Mouse (Mus musculus): ENCODE measurements at regions not wholly inside any gene's neighbourhood (a gene's known extent, or its start where the extent isn't known, plus 50 kb on each side); places are given as distances from the start of the nearest gene placed in this dataset.

GRCm38 (mm10) chr15:25554945-25555344, 67.4 kb upstream of the Myo10 start:
- no peak for TF ChIP-seq CTCF (IDR thresholded peaks at IDR 0.05; ENCODE audit: extremely low read depth, insufficient read depth, low read length)
- TF ChIP-seq POLR2A (IDR thresholded peaks at IDR 0.05; ENCODE audit: extremely low read depth, insufficient read depth, low read length) = no peak
- Histone ChIP-seq H3K27ac (ENCODE audit: insufficient read depth, low read length) (no peak overlapping the region), H3K4me1 (ENCODE audit: control insufficient read depth, insufficient read depth, low read length) (no peaks in the 10 kb centered on the region), H3K4me3 (ENCODE audit: insufficient read depth, low read length) (no peak overlapping the region)

- Histone ChIP-seq H3K4me1 (ENCODE audit: control insufficient read depth, insufficient read depth, low read length) (no peaks in the 10 kb centered on the region), H3K4me3 (ENCODE audit: insufficient read depth, low read length) (no peak overlapping the region), H3K27ac (ENCODE audit: insufficient read depth, low read length) (no peak overlapping the region)
- no peak for TF ChIP-seq CTCF (IDR thresholded peaks at IDR 0.05; ENCODE audit: extremely low read depth, insufficient read depth, low read length)
- TF ChIP-seq POLR2A (IDR thresholded peaks at IDR 0.05; ENCODE audit: extremely low read depth, insufficient read depth, low read length) = no peak
These were observed 66.5 kb upstream of the Myo10 start for GRCm38 (mm10) chr15:25555852-25556251.

GRCm38 (mm10) chr15:25557566-25557965, 64.8 kb upstream of the Myo10 start:
- Histone ChIP-seq H3K4me1 (ENCODE audit: control insufficient read depth, insufficient read depth, low read length) (no peaks in the 10 kb centered on the region), H3K27ac (ENCODE audit: insufficient read depth, low read length) (no peak overlapping the region), H3K4me3 (ENCODE audit: insufficient read depth, low read length) (no peak overlapping the region)
- TF ChIP-seq CTCF (IDR thresholded peaks at IDR 0.05; ENCODE audit: extremely low read depth, insufficient read depth, low read length) (no peak), POLR2A (IDR thresholded peaks at IDR 0.05; ENCODE audit: extremely low read depth, insufficient read depth, low read length) (no peak)

GRCm38 (mm10) chr15:25558240-25558639, 64.1 kb upstream of the Myo10 start:
- no peak overlapping the region for H3K4me3 ChIP-seq (ENCODE audit: insufficient read depth, low read length)
- TF ChIP-seq POLR2A (IDR thresholded peaks at IDR 0.05; ENCODE audit: extremely low read depth, insufficient read depth, low read length) (no peak), CTCF (IDR thresholded peaks at IDR 0.05; ENCODE audit: extremely low read depth, insufficient read depth, low read length) (no peak)
- H3K27ac ChIP-seq (ENCODE audit: insufficient read depth, low read length) = no peak overlapping the region
- H3K4me1 ChIP-seq (ENCODE audit: control insufficient read depth, insufficient read depth, low read length) = no peaks in the 10 kb centered on the region

- Histone ChIP-seq H3K27ac (ENCODE audit: insufficient read depth, low read length) (no peak overlapping the region), H3K4me3 (ENCODE audit: insufficient read depth, low read length) (no peak overlapping the region)
- no peak for TF ChIP-seq POLR2A (IDR thresholded peaks at IDR 0.05; ENCODE audit: extremely low read depth, insufficient read depth, low read length)
- no peak for TF ChIP-seq CTCF (IDR thresholded peaks at IDR 0.05; ENCODE audit: extremely low read depth, insufficient read depth, low read length)
These were observed 58.7 kb upstream of the Myo10 start for GRCm38 (mm10) chr15:25563641-25564040.

GRCm38 (mm10) chr15:25572495-25572894, 49.8 kb upstream of the Myo10 start:
- no peak overlapping the region for H3K27ac ChIP-seq (ENCODE audit: insufficient read depth, low read length)
- H3K4me1 ChIP-seq (ENCODE audit: control insufficient read depth, insufficient read depth, low read length) = no peaks in the 10 kb centered on the region
- TF ChIP-seq POLR2A (IDR thresholded peaks at IDR 0.05; ENCODE audit: extremely low read depth, insufficient read depth, low read length) (no peak), CTCF (IDR thresholded peaks at IDR 0.05; ENCODE audit: extremely low read depth, insufficient read depth, low read length) (no peak)
- H3K4me3 ChIP-seq (ENCODE audit: insufficient read depth, low read length) = no peak overlapping the region

More at GRCm38 (mm10) chr15:25563641-25564040, 58.7 kb upstream of the Myo10 start:
- no peaks in the 10 kb centered on the region for H3K4me1 ChIP-seq (ENCODE audit: control insufficient read depth, insufficient read depth, low read length)
